Mouse (Mus musculus): ENCODE results near the gene Ugp2.
"Not testable (repeated sequence)": the region's sequence is repeated elsewhere in the genome, so short reads cannot be mapped to it uniquely, and the experiment has no call there.

Gene Ugp2

GRCm38 (mm10) chr11:21332639-21333295, 38.2 kb downstream of the Ugp2 start:
- no peak for DNase-seq

- DNase-seq: no peak
Observed at GRCm38 (mm10) chr11:21328141-21328540, 42.9 kb downstream of the Ugp2 start.

GRCm38 (mm10) chr11:21327486-21327885, 43.5 kb downstream of the Ugp2 start:
- DNase-seq: no peak

- DNase-seq: no peak
Observed at GRCm38 (mm10) chr11:21326770-21327169, 44.2 kb downstream of the Ugp2 start.

GRCm38 (mm10) chr11:21325781-21326180, 45.2 kb downstream of the Ugp2 start:
- no peak for DNase-seq

GRCm38 (mm10) chr11:21322349-21322748, 48.7 kb downstream of the Ugp2 start:
- DNase-seq: no peak

GRCm38 (mm10) chr11:21321577-21321976, 49.4 kb downstream of the Ugp2 start:
- DNase-seq: no peak

- no peak for DNase-seq
Observed at GRCm38 (mm10) chr11:21313922-21314657, 56.9 kb downstream of the Ugp2 start.

- DNase-seq: no peak
Observed at GRCm38 (mm10) chr11:21309516-21309915, 61.5 kb downstream of the Ugp2 start.

- no peak for DNase-seq
Observed at GRCm38 (mm10) chr11:21308119-21308518, 62.9 kb downstream of the Ugp2 start.

GRCm38 (mm10) chr11:21307078-21307668, 63.8 kb downstream of the Ugp2 start:
- DNase-seq: no peak

- DNase-seq: no peak
Observed at GRCm38 (mm10) chr11:21303619-21304018, 67.4 kb downstream of the Ugp2 start.

- DNase-seq: no peak
Observed at GRCm38 (mm10) chr11:21295486-21295885, 75.5 kb downstream of the Ugp2 start.

GRCm38 (mm10) chr11:21288153-21288552, 82.8 kb downstream of the Ugp2 start:
- not testable (repeated sequence) for DNase-seq

- DNase-seq: no peak
Observed at GRCm38 (mm10) chr11:21286391-21286790, 84.6 kb downstream of the Ugp2 start.

GRCm38 (mm10) chr11:21276151-21276550, 94.8 kb downstream of the Ugp2 start:
- no peak for DNase-seq
